Mouse (Mus musculus): Measurements from ENCODE around the gene Rbx1. TPM values are rescaled to one million over a fixed set of nuclear protein-coding genes. Genes with fewer than 3 reads are reported as not detected.

Rbx1 gene
- 307 and 316 TPM in 2 replicates for total RNA-seq (2012; rRNA removed)
- 100 to 1,000 TPM; 228 to 778 TPM for polyA plus RNA-seq (2012; ENCODE audit: insufficient read depth in 1 of 2, insufficient read length in 2 of 2, low read depth in 1 of 2, low replicate concordance in 2 of 2, missing spikeins in 1 of 2)

GRCm38 (mm10) chr15:81465901-81466737, at the start of gene Rbx1:
TSS of gene Rbx1 (plus strand) at chr15:81466296.
- Histone ChIP-seq H3K4me3 (ENCODE audit: control insufficient read depth in 1 of 2, insufficient read depth in 1 of 2, low read depth in 2 of 2, low read length in 2 of 2) (peak within 1 kb of the TSS; percentile 66 to 99), H3K4me1 (ENCODE audit: control insufficient read depth in 1 of 2, insufficient read depth in 2 of 2, low read length in 2 of 2) (peaks cover 5 to 7% of the 10 kb centered on the region in 2 experiments; a peak in 3 of 4 replicates), H3K9ac (ENCODE audit: control insufficient read depth, low read depth, low read length, poor library complexity, severe bottlenecking) (peak within 1 kb of the TSS; percentile 86), H3K27me3 (ENCODE audit: control insufficient read depth in 1 of 2, insufficient read depth in 2 of 2, low read length in 2 of 2) (no peaks in the 10 kb centered on the region), H3K9me3 (replicated peaks; ENCODE audit: insufficient read depth, low read length) (no peaks in the 10 kb centered on the region), H3K27ac (ENCODE audit: control insufficient read depth, low read depth, low read length) (peak within 1 kb of the TSS; percentile 81), H3K79me2 (ENCODE audit: control insufficient read depth, insufficient read depth, low read length, poor library complexity) (peaks cover 22% of the 10 kb centered on the region), H3K36me3 (ENCODE audit: control insufficient read depth in 1 of 2, insufficient read depth in 2 of 2, low read length in 2 of 2) (peaks cover 11 to 17% of the 10 kb centered on the region in 2 experiments; a peak in 3 of 4 replicates)
- TF ChIP-seq HCFC1 (IDR thresholded peaks at IDR 0.05; ENCODE audit: low read depth, low read length) (peak; percentile 79), BHLHE40 (IDR thresholded peaks at IDR 0.05; ENCODE audit: borderline replicate concordance, low read depth, low read length) (no peak), MEF2A (IDR thresholded peaks at IDR 0.05; ENCODE audit: extremely low read depth, insufficient replicate concordance, low read depth, low read length, poor library complexity, severe bottlenecking) (no peak), CHD2 (IDR thresholded peaks at IDR 0.05; ENCODE audit: low read length) (peak; percentile 78), ZNF384 (IDR thresholded peaks at IDR 0.05; ENCODE audit: low read depth, low read length) (no peak), NRF1 (IDR thresholded peaks at IDR 0.05; ENCODE audit: insufficient read depth, low read depth, low read length, poor library complexity, severe bottlenecking) (peak; percentile 87), SIN3A (IDR thresholded peaks at IDR 0.05; ENCODE audit: low read length) (peak; percentile 92), ZKSCAN1 (IDR thresholded peaks at IDR 0.05; ENCODE audit: low read depth, low read length) (no peak), TBP (IDR thresholded peaks at IDR 0.05; ENCODE audit: low read depth, low read length) (peak; percentile 37), POLR2AphosphoS5 (IDR thresholded peaks at IDR 0.05; ENCODE audit: borderline replicate concordance, low read depth, low read length) (no peak), JUND (IDR thresholded peaks at IDR 0.05; ENCODE audit: low read depth, low read length) (no peak), MAX (IDR thresholded peaks at IDR 0.05; ENCODE audit: low read length) (no peak), RCOR1 (IDR thresholded peaks at IDR 0.05; ENCODE audit: low read depth, low read length) (no peak), CHD1 (IDR thresholded peaks at IDR 0.05; ENCODE audit: low read depth, low read length) (no peak), TCF12 (IDR thresholded peaks at IDR 0.05; ENCODE audit: low read depth, low read length) (peak; percentile 60), ZMIZ1 (IDR thresholded peaks at IDR 0.05; ENCODE audit: low read depth, low read length) (peak; percentile 80; the same call in 1 of the 2 replicates), POLR2A (IDR thresholded peaks at IDR 0.05; ENCODE audit: control insufficient read depth in 1 of 2, insufficient read depth in 1 of 2, low read depth in 1 of 2, low read length in 2 of 2, poor library complexity in 1 of 2) (peak; percentile 53 to 82; a peak in 3 of 4 replicates), USF1 (IDR thresholded peaks at IDR 0.05; ENCODE audit: low read depth, low read length) (peak; percentile 70), NELFE (IDR thresholded peaks at IDR 0.05; ENCODE audit: low read depth, low read length) (peak; percentile 76), POLR2AphosphoS2 (IDR thresholded peaks at IDR 0.05; ENCODE audit: low read length) (peak; percentile 67), MYB (IDR thresholded peaks at IDR 0.05; ENCODE audit: low read depth, low read length) (no peak), TAL1 (IDR thresholded peaks at IDR 0.05; ENCODE audit: low read length) (no peak), ELF1 (IDR thresholded peaks at IDR 0.05; ENCODE audit: low read depth, low read length) (peak; percentile 62; the same call in 1 of the 2 replicates), SMC3 (IDR thresholded peaks at IDR 0.05; ENCODE audit: low read depth, low read length) (no peak), MXI1 (IDR thresholded peaks at IDR 0.05; ENCODE audit: low read depth, low read length) (peak; percentile 22; the same call in 1 of the 2 replicates), ETS1 (IDR thresholded peaks at IDR 0.05; ENCODE audit: low read depth, low read length) (peak; percentile 44; the same call in 1 of the 2 replicates), MAZ (IDR thresholded peaks at IDR 0.05; ENCODE audit: low read depth, low read length) (peak; percentile 99), GABPA (IDR thresholded peaks at IDR 0.05; ENCODE audit: low read depth, low read length) (no peak), USF2 (IDR thresholded peaks at IDR 0.05; ENCODE audit: borderline replicate concordance in 1 of 2, insufficient read depth in 1 of 2, low read depth in 1 of 2, low read length in 2 of 2) (no peak), GATA1 (IDR thresholded peaks at IDR 0.05; ENCODE audit: low read depth, low read length) (no peak), UBTF (IDR thresholded peaks at IDR 0.05; ENCODE audit: borderline replicate concordance, insufficient read depth, low read depth, low read length) (no peak), KAT2A (conservative IDR thresholded peaks at IDR 0.05; ENCODE audit: low read depth, low read length) (peak; percentile 51; the same call in 1 of the 2 replicates), RAD21 (IDR thresholded peaks at IDR 0.05; ENCODE audit: low read depth, low read length) (no peak)
- DNase-seq (ENCODE audit: low read depth, low spot score), result peak; percentile 99

Measured in MEL (cell line).